Mouse (Mus musculus) MEL (cell line): ENCODE data around the gene Fkbp15. TPM values are rescaled to one million over a fixed set of nuclear protein-coding genes. Genes with fewer than 3 reads are reported as not detected.

Experiments used
- DNase-seq: peaks from one replicate; pipeline ENCODE4 v3.0.0; 2011; ENCODE audit warnings: low read depth, low spot score
- H3K27ac ChIP-seq: 2 replicates; pipeline ENCODE4 v1.5.1; 2012; ENCODE audit warnings: low read depth, mild to moderate bottlenecking, control low read depth, low read length, moderate library complexity; ENCODE audit not compliant: control insufficient read depth
- H3K27me3 ChIP-seq, 2 experiments: fragments of 150-350 bp in 1 of 2; sonication (generic) in 1 of 2; 2 replicates each; pipeline ENCODE4 v1.6.1; 2012; ENCODE audit warnings: low read length in 2 of 2, mild to moderate bottlenecking in 2 of 2, improper control_type of control experiment in 1 of 2, moderate library complexity in 1 of 2; ENCODE audit not compliant: insufficient read depth in 2 of 2, control insufficient read depth in 1 of 2
- H3K36me3 ChIP-seq, 2 experiments: 2 replicates each; pipeline ENCODE4 v1.6.1; 2012 to 2014; ENCODE audit warnings: low read length in 2 of 2, improper control_type of control experiment in 1 of 2, inconsistent platforms in 1 of 2, mild to moderate bottlenecking in 1 of 2; ENCODE audit not compliant: insufficient read depth in 2 of 2, control insufficient read depth in 1 of 2
- H3K4me1 ChIP-seq, 2 experiments: fragments of 150-350 bp in 1 of 2; sonication (generic) in 1 of 2; 2 replicates each; pipeline ENCODE4 v1.6.1; 2012; ENCODE audit warnings: low read length in 2 of 2, improper control_type of control experiment in 1 of 2, mild to moderate bottlenecking in 1 of 2; ENCODE audit not compliant: insufficient read depth in 2 of 2, control insufficient read depth in 1 of 2
- H3K4me3 ChIP-seq, 2 experiments: fragments of 150-350 bp in 1 of 2; sonication (generic) in 1 of 2; 2 replicates each; pipeline ENCODE4 v1.5.1; 2012; ENCODE audit warnings: low read depth in 2 of 2, low read length in 2 of 2, mild to moderate bottlenecking in 2 of 2, moderate library complexity in 2 of 2, control low read depth in 1 of 2, improper control_type of control experiment in 1 of 2; ENCODE audit not compliant: control insufficient read depth in 1 of 2, insufficient read depth in 1 of 2
- H3K79me2 ChIP-seq: 2 replicates; pipeline ENCODE4 v1.6.1; 2012; ENCODE audit warnings: mild to moderate bottlenecking, low read length, moderate library complexity; ENCODE audit not compliant: control insufficient read depth, poor library complexity, insufficient read depth
- H3K9ac ChIP-seq: 2 replicates; pipeline ENCODE4 v1.6.1; 2012; ENCODE audit warnings: low read depth, mild to moderate bottlenecking, control low read depth, low read length, moderate library complexity; ENCODE audit not compliant: control insufficient read depth, poor library complexity, severe bottlenecking
- H3K9me3 ChIP-seq: fragments of 150-350 bp; sonication (generic); replicated peaks from 2 replicates; pipeline ENCODE4 v1.6.1; 2012; ENCODE audit warnings: mild to moderate bottlenecking, low read length, improper control_type of control experiment, moderate library complexity; ENCODE audit not compliant: insufficient read depth
- BHLHE40 ChIP-seq: IDR thresholded peaks from 2 replicates; pipeline ENCODE4 v1.6.1; 2012; ENCODE audit warnings: low read depth, mild to moderate bottlenecking, inconsistent platforms, low read length, improper control_type of control experiment, borderline replicate concordance
- EP300 ChIP-seq, 2 experiments: IDR thresholded peaks; 2 replicates each; pipeline ENCODE4 v1.6.1; 2011; ENCODE audit warnings: improper control_type of control experiment in 2 of 2, low read length in 2 of 2, low read depth in 1 of 2, mild to moderate bottlenecking in 1 of 2
- HCFC1 ChIP-seq: IDR thresholded peaks from 2 replicates; pipeline ENCODE4 v1.6.1; 2012; ENCODE audit warnings: low read depth, mild to moderate bottlenecking, inconsistent platforms, low read length, improper control_type of control experiment, moderate library complexity
- JUND ChIP-seq: IDR thresholded peaks from 2 replicates; pipeline ENCODE4 v1.6.1; 2011; ENCODE audit warnings: low read depth, mild to moderate bottlenecking, improper control_type of control experiment, low read length
- MAX ChIP-seq: IDR thresholded peaks from 2 replicates; pipeline ENCODE4 v1.6.1; 2011; ENCODE audit warnings: low read length, improper control_type of control experiment
- MXI1 ChIP-seq: IDR thresholded peaks from 2 replicates; pipeline ENCODE4 v1.6.1; 2011; ENCODE audit warnings: mild to moderate bottlenecking, low read depth, low read length, improper control_type of control experiment
- MYB ChIP-seq: IDR thresholded peaks from 2 replicates; pipeline ENCODE4 v1.6.1; 2011; ENCODE audit warnings: mild to moderate bottlenecking, low read depth, low read length, improper control_type of control experiment
- MYC ChIP-seq: IDR thresholded peaks from 2 replicates; pipeline ENCODE4 v1.6.1; 2011; ENCODE audit warnings: low read depth, mild to moderate bottlenecking, low read length, improper control_type of control experiment, moderate library complexity
- NRF1 ChIP-seq: IDR thresholded peaks from 2 replicates; pipeline ENCODE4 v1.6.1; 2014; ENCODE audit warnings: low read depth, mild to moderate bottlenecking, inconsistent platforms, low read length, improper control_type of control experiment, moderate library complexity; ENCODE audit not compliant: poor library complexity, insufficient read depth, severe bottlenecking
- POLR2A ChIP-seq, 2 experiments: IDR thresholded peaks; 2 replicates each; pipeline ENCODE4 v1.6.1; 2011 to 2012; ENCODE audit warnings: low read length in 2 of 2, mild to moderate bottlenecking in 2 of 2, control low read depth in 1 of 2, improper control_type of control experiment in 1 of 2, low read depth in 1 of 2, moderate library complexity in 1 of 2; ENCODE audit not compliant: control insufficient read depth in 1 of 2, insufficient read depth in 1 of 2, poor library complexity in 1 of 2
- RCOR1 ChIP-seq: IDR thresholded peaks from 2 replicates; pipeline ENCODE4 v1.6.1; 2012; ENCODE audit warnings: low read depth, mild to moderate bottlenecking, inconsistent platforms, low read length, improper control_type of control experiment
- SIN3A ChIP-seq: IDR thresholded peaks from 2 replicates; pipeline ENCODE4 v1.6.1; 2012; ENCODE audit warnings: low read length, improper control_type of control experiment, inconsistent platforms
- TBP ChIP-seq: IDR thresholded peaks from 2 replicates; pipeline ENCODE4 v1.8.0; 2011; ENCODE audit warnings: low read depth, low read length, improper control_type of control experiment
- TCF12 ChIP-seq: IDR thresholded peaks from 2 replicates; pipeline ENCODE4 v1.6.1; 2014; ENCODE audit warnings: low read depth, mild to moderate bottlenecking, inconsistent platforms, low read length, improper control_type of control experiment, moderate library complexity
- ZC3H11A ChIP-seq: IDR thresholded peaks from 2 replicates; pipeline ENCODE4 v1.6.1; 2012; ENCODE audit warnings: low read depth, mild to moderate bottlenecking, inconsistent platforms, low read length, improper control_type of control experiment
- ZKSCAN1 ChIP-seq: IDR thresholded peaks from 2 replicates; pipeline ENCODE4 v1.6.1; 2012; ENCODE audit warnings: low read depth, mild to moderate bottlenecking, inconsistent platforms, low read length, improper control_type of control experiment, moderate library complexity
- ZMIZ1 ChIP-seq: IDR thresholded peaks from 2 replicates; pipeline ENCODE4 v1.6.1; 2012; ENCODE audit warnings: low read depth, mild to moderate bottlenecking, inconsistent platforms, low read length, improper control_type of control experiment, moderate library complexity
- polyA plus RNA-seq, 2 experiments: library from polyadenylated mRNA; stranded (reverse) in 1 of 2; unstranded in 1 of 2; fragments of >175 nt in 1 of 2; fragments of >200 nt in 1 of 2; gene quantifications; 2 replicates each; pipeline versions ENCODE4 v1.2.1 to v1.2.4; 2012; ENCODE audit warnings: low replicate concordance in 2 of 2, low read depth in 1 of 2; ENCODE audit not compliant: insufficient read length in 2 of 2, insufficient read depth in 1 of 2, missing spikeins in 1 of 2
- total RNA-seq: library from RNA; depleted of rRNA; stranded (reverse); fragments of 300-350 nt; gene quantifications from 2 replicates; pipeline ENCODE4 v1.2.3, GENCODE M21; 2012

Fkbp15 gene
- total and polyA plus RNA-seq, 3 experiments: 21.1 to 26.5 TPM; not detected in 1

GRCm38 (mm10) chr4:62348329-62348705 lies 12.0 kb downstream of the Fkbp15 start:
- H3K36me3 ChIP-seq: peaks cover 0 to 12% of the 10 kb centered on the region in 2 experiments; a peak in 3 of 4 replicates
- no peak overlapping the region for H3K27ac ChIP-seq
- no peak overlapping the region for H3K4me3 ChIP-seq
- H3K79me2 ChIP-seq: no peaks in the 10 kb centered on the region; the same call in 1 of the 2 replicates
- DNase-seq: no peak
- H3K27me3 ChIP-seq: no peaks in the 10 kb centered on the region
- H3K4me1 ChIP-seq: no peaks in the 10 kb centered on the region
- no peak overlapping the region for H3K9ac ChIP-seq
- H3K9me3 ChIP-seq: no peaks in the 10 kb centered on the region
- no peak for TF ChIP-seq TCF12
- TF ChIP-seq ZC3H11A: no peak
- no peak for TF ChIP-seq NRF1
- TF ChIP-seq POLR2A (IDR thresholded peaks at IDR 0.05; ENCODE audit: control insufficient read depth in 1 of 2, insufficient read depth in 1 of 2, low read depth in 1 of 2, low read length in 2 of 2, poor library complexity in 1 of 2): no peak
- no peak for TF ChIP-seq ZMIZ1
- no peak for TF ChIP-seq SIN3A
- no peak for TF ChIP-seq JUND
- TF ChIP-seq MYC: no peak
- TF ChIP-seq ZKSCAN1: no peak
- TF ChIP-seq, all 39 proteins: peak for 0

GRCm38 (mm10) chr4:62347605-62348328 lies 12.6 kb downstream of the Fkbp15 start:
- Histone ChIP-seq H3K36me3 (peaks cover 0 to 12% of the 10 kb centered on the region in 2 experiments; a peak in 3 of 4 replicates), H3K4me3 (no peak overlapping the region), H3K9me3 (no peaks in the 10 kb centered on the region), H3K27me3 (no peaks in the 10 kb centered on the region), H3K4me1 (no peaks in the 10 kb centered on the region), H3K79me2 (no peaks in the 10 kb centered on the region; the same call in 1 of the 2 replicates), H3K9ac (no peak overlapping the region), H3K27ac (no peak overlapping the region)
- no peak for TF ChIP-seq RCOR1
- TF ChIP-seq BHLHE40: no peak
- no peak for TF ChIP-seq MXI1
- TF ChIP-seq JUND: no peak
- TF ChIP-seq HCFC1: no peak
- DNase-seq: no peak

- DNase-seq: no peak
- H3K4me1 ChIP-seq: no peaks in the 10 kb centered on the region
- no peaks in the 10 kb centered on the region for H3K9me3 ChIP-seq
- peaks cover 0 to 17% of the 10 kb centered on the region in 2 experiments; a peak in 3 of 4 replicates for H3K36me3 ChIP-seq
- no peak overlapping the region for H3K27ac ChIP-seq
- H3K4me3 ChIP-seq: no peak overlapping the region
- no peaks in the 10 kb centered on the region; the same call in 1 of the 2 replicates for H3K79me2 ChIP-seq
- H3K9ac ChIP-seq: no peak overlapping the region
- no peak for TF ChIP-seq MYC
- TF ChIP-seq MAX: no peak
- TF ChIP-seq MYB: no peak
- no peak for TF ChIP-seq EP300 (IDR thresholded peaks at IDR 0.05; ENCODE audit: low read depth in 1 of 2, low read length in 2 of 2)
- no peak for TF ChIP-seq ZKSCAN1
- no peak for TF ChIP-seq TBP
- TF ChIP-seq ZC3H11A: no peak
- H3K27me3 ChIP-seq: no peaks in the 10 kb centered on the region
Observed at GRCm38 (mm10) chr4:62345827-62346226, 14.5 kb downstream of the Fkbp15 start.
